Mouse (Mus musculus) heart, adult 18-20 months (tissue): ENCODE data around the gene Mrpl9. TPM values are rescaled to one million over a fixed set of nuclear protein-coding genes. Genes with fewer than 3 reads are reported as not detected.

Source experiments
- DNase-seq, 2 experiments: peaks; one replicate each; pipeline ENCODE4 v3.0.0; 2021 to 2022; ENCODE audit warnings: mixed read lengths in 1 of 2
- long read RNA-seq, 2 experiments: library from polyadenylated mRNA; stranded (forward); transcript quantifications; one replicate each; pipeline ENCODE4 v2.0.0; 2021
- total RNA-seq, 2 experiments: library from RNA; stranded (reverse); gene quantifications; 2 replicates each; pipeline ENCODE4 v1.2.3; 2021

Mrpl9 gene
- total RNA-seq = 10 to 100 TPM; 66.2 to 74.9 TPM
- long read RNA-seq, experiment 1, transcript Mrpl9-201 (7 exons, 1,612 nt) = major isoform, 60 of 72 reads
- long read RNA-seq, experiment 1, partial matches to known transcripts = 11 of 72 reads
- long read RNA-seq, experiment 1, other reads (novel, unspliced or antisense) = 1 of 72 reads
- long read RNA-seq, experiment 2, transcript Mrpl9-201 (7 exons, 1,612 nt) = major isoform, 23 of 29 reads
- long read RNA-seq, experiment 2, partial matches to known transcripts = 0 of 29 reads
- long read RNA-seq, experiment 2, other reads (novel, unspliced or antisense) = 6 of 29 reads

DNA sequence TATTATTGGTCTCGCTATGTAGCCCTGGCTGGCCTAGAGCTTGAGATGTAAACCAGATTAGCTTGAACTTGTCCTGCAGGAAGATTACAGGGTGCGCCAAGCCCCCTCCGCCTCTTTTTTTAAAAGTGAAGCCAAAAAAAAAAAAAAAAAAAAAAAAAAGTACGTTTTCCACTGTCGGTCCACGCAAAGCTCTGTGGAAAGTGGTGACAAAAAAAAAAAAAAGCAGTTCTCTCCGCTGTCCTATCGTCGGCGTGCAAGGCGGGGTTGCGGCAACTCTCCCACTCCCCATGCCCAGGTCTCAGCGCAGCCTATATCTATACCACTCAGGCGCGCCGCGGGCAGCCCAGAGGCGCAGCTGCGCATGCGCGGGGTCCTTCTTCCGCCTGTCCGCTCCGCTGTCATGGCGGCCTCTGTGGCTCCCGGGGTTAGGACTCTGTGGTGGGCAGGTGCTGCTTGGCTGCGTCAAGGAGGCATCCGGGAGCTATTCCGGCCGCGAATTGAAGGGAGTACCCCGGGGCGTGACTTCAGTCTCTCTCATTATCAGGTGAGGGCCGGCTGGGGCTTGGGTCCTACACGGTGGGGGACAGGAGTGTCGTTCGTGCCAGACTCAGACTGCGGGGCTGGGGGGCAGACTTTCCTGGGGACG, at the start of gene Mrpl9:
Gene Mrpl9 (plus strand): TSS at position 368 of the 646 bp plus-strand sequence.
- peak; percentile 94 to 95 for DNase-seq

- no peak for DNase-seq
Observed at GRCm38 (mm10) chr3:94396336-94396735, 46.8 kb upstream of the Mrpl9 start.

DNA sequence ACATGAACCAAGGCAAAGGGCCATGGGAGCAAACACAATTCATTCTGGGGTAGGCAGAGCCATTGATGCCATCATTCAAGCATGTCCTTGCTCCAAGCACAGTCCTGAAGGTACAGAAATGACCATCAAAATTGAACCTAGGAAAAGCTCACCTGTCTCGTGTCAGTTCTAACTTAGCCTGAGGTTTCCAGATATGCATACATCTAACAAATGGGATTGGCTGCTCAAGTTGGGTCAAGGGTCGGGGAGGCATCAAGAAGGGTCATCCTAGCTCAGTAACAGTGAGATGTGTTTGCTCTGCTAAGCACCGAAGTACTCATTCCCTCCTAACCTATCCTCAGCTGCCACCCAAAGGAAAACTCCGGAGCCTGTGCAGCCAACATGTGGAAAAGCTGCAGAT, 46.3 kb upstream of the Mrpl9 start:
- DNase-seq = no peak

- DNase-seq = no peak
Observed at GRCm38 (mm10) chr3:94398217-94398616, 44.9 kb upstream of the Mrpl9 start, which contains the start of gene Lingo4. TSS of gene Lingo4 (plus strand) at chr3:94398517.

DNA sequence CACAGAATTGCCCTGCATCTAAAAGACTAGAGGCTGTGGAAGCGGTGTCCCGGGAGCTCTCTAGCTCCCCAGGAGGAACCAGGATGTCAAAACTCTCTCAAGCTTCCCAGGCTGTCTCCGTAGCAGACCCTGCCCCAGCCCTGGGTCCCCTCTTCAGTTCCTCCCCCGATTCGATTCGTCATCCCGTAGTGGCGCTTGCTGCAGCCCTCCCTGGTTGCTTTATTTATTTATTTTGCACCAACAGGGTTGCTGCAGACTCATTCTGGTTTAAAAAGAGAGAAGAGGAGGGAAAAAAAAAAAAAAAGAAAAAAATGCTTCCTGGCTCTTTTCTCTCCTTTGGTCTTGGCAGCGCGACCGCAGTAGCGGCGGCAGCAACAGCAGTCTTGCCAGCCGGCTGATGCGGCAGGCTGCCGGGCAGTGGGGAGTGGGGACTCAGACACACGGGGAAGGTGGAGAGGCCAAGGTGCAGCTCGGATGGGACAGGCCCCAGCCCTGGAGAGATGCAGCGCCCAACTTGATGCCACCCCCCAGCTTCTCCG, 44.1 kb upstream of the Mrpl9 start:
- no peak for DNase-seq

- no peak for DNase-seq
Observed at GRCm38 (mm10) chr3:94399663-94400310, 43.3 kb upstream of the Mrpl9 start.

GRCm38 (mm10) chr3:94402451-94402850, 40.7 kb upstream of the Mrpl9 start:
- DNase-seq = no peak

- DNase-seq = no peak
Observed at GRCm38 (mm10) chr3:94404366-94405054, 38.6 kb upstream of the Mrpl9 start.

DNA sequence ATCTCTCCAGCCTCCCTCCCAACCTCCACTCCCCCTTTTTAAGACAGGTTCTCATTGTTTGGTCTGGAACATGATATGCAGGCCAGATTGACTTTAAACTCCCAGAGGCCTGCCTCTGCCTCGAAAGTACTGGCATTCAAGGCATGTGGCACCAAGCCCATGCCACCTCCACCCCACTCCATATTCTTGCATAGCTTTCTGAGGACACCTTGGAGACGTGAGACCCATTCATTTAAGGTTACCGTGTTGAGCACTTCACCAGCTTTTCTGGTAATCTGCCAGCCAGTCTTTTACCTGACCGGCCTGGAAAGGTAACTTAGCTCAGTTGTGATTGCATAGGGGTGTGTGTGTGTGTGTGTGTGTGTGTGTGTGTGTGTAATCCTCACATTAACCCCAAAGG, 37.6 kb upstream of the Mrpl9 start:
- DNase-seq = no peak

GRCm38 (mm10) chr3:94412530-94412929, 30.6 kb upstream of the Mrpl9 start:
- DNase-seq = no peak

GRCm38 (mm10) chr3:94413031-94413679, 30.0 kb upstream of the Mrpl9 start, which contains the start of gene Tdrkh:
TSS of gene Tdrkh (plus strand) at chr3:94413273.
- peak; percentile 92 to 96 for DNase-seq

- DNase-seq = no peak
Observed at GRCm38 (mm10) chr3:94430980-94431379, 12.1 kb upstream of the Mrpl9 start.

GRCm38 (mm10) chr3:94434305-94434704, 8.8 kb upstream of the Mrpl9 start:
- DNase-seq = no peak

DNA sequence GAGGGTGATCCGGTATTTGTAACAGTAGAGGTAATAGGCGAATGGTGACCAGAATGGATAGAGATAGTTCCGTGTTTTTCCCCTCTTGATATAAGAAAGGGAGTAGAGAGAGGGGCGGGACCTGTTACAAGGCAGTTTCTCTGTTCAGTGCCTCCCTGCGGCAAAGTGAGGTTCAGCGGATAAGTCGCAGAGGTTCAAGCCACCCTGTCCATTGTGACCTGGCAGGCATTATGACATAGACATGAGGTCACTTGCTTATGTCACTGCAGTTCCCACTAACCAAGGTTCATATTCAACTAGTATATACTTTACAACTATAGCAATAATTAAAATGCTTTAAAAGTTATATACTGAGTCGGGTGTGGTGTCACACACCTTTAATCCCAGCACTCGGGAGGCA, 6.7 kb upstream of the Mrpl9 start:
- no peak for DNase-seq

GRCm38 (mm10) chr3:94441182-94441581, 1.9 kb upstream of the Mrpl9 start:
- DNase-seq = no peak

DNA sequence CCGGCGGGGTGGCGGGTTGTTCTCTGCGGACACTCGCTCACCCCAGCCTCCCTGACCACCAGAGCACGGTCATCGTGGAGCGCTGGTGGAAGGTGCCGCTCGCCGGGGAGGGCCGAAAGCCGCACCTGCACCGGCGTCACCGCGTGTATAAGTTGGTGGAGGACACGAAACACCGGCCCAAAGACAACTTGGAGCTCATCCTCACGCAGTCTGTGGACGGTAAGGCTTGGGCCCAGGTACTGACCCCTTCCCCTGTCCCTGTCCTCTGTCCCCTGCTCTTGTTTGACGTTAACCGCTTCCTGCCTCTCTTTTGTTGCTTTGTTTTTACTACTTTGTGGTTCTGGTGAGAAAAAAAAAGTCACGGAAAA, 463 bp downstream of the Mrpl9 start, which contains the start of gene Oaz3:
Gene Oaz3 (minus strand): TSS at position 319 of the 368 bp plus-strand sequence.
- DNase-seq = no peak

GRCm38 (mm10) chr3:94449377-94449776, 6.3 kb downstream of the Mrpl9 start:
- no peak for DNase-seq

DNA sequence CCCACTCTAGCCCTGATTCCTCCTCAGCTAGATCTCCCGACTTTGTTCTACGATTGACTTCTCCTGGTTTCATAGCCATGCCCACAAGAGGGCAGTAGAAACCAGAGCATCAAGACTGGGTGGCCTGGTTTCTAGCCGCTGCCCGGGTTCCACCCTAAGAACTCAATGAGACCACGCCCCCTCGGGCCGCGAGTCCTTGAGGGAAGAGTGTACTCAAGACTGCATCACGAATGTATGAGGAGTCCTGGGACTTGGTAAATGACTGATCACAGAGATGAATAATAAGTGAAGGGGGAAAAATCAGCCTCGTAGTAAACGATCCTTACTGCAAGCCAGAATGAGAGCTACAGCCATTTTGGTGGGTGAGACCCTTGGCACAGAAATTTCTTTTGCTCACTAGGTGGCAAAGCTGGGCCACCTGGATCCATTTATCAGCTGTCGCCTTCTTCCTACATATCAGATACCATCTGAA, 13.4 kb downstream of the Mrpl9 start:
- DNase-seq = peak; percentile 79 to 85

DNA sequence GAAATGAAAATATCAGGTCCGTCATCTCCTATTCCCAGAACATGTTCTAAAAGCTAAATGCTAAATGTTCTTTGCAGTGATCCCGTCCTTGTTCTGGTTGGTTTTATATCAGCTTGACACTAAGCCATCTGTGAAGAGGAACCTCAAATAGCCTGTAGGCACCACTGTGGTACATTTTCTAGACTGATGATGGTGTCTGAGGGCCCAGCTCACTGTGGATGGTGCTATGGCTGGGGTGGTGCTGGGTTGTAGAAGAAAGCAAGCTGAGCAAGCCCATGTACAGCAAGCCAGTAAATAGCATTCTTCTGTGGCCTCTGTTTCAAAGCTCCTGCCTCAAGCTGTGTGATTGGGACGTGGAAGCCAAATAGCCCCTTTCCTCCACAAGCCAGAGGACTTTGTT, 13.9 kb downstream of the Mrpl9 start:
- DNase-seq = no peak

DNA sequence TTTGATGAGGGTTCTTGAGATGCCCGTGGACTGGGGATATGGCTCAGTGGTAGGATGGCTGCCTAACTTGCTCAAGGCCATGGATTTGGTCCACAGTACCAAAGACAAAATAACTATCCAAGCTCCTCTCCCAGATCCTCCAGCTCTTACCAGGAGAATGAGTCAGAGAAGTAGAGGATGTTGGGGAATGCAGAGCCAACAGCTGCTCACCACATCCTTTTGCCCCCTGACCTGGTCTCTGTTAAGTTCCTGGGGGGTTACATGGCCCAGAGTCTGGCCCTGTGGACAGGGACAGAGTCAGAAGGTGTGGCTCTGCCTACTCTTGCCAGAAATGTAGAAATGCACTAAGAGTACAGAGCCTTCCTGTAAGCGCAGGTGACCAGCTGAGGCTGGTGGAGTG, 16.7 kb downstream of the Mrpl9 start:
- no peak for DNase-seq

DNA sequence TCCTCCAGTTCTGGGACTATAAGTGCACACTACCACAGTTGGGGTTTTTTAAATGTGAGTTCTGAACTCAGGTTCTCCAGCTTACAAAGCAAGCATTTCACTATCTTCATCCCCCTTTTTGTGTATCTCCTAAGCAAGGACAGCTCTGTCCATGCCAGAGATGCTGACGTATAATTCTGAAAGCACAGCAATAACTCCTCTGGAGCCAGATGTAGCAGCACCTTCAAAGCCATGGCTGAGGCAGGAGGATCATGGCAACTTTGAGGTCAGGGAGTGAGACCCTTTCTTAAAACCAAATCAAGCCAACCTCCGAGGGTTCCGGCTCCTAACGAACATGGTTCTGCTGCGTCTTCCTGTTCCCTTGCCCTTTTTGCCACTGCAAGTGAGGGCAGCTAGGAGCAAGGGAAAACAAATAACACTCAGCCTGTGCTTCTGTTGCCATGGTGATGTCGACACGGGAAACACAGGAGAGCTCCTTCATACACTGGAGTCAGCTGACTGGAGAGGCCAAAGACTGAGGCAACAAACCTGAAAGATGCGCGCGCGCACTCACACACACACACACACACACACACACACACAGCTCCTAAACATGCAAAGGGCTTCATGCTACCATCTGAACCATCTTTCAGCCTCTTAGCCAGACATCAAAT, 20.9 kb downstream of the Mrpl9 start:
- no peak for DNase-seq
